Mouse (Mus musculus) small intestine, adult 10 weeks (tissue): ENCODE results near the gene Pole2. TPM values are rescaled to one million over a fixed set of nuclear protein-coding genes. Genes with fewer than 3 reads are reported as not detected.

ENCODE experiments used
- polyA plus RNA-seq: library from polyadenylated mRNA; stranded (reverse); fragments of 350-450 nt; fragmentation: Illumina TruSeq; extraction: RNeasy Lipid Tissue Mini Kit (QIAGEN cat#74804); gene quantifications from one replicate; pipeline ENCODE4 v1.2.3, GENCODE M21; 2014; ENCODE audit warnings: low replicate concordance

The Pole2 gene
- 7.4 TPM for polyA plus RNA-seq

DNA sequence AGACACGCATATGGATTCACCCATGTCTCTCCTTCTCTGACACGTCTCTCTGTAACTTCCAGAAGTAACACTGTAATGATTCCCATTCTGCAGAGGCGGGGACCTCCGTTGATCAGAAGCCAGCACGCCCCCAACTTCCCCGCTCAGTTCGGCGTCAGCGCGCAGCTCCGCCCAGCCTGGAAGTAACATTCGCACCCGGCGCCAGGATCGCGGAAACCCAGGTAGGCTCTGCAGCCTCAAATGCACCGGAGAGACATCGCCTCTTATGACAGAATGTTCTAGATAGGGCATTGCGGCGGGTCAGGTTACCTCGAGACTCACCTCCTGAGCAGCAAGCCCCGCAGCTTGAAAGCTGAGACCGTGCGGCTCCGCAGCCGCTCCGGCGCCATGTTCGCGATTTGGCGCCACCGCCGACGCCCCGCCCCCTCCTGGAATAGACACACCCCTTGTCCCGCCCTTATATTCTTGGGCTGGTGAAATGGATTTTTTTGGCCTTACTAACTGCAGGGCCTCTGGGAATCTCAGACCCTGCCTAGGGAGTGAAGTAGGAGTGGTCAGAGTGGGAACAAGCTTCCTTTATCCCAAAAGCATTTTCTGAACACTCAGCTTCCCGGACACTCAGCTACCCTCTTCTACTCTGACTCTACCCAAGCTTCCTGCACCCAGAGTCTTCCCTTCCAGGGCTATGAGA is at the start of gene Pole2:
Pole2 (minus strand) TSS at position 420 of the 691 bp plus-strand sequence.

DNA sequence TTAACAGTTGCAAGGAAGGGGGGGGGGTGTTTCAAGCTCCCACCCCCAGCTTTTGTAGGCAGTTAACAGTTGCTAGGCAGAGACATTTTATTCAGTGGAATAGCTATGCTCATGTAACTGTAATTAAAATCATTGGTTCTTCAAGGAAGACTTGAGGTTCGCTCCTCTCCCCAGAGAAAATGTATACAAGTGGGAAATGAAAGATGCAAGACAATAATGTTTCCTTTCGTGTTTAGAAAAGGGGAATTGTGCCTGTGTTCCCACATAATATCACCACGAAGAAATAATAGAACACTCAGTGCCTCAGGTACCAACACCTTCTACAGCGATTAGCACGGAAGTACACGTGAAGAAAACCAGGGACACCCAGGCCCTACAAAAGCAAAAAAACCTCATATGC is 12.9 kb upstream of the Pole2 start, which contains the start of gene Klhdc1:
Klhdc1 (plus strand) TSS at position 301 of the 400 bp plus-strand sequence.

DNA sequence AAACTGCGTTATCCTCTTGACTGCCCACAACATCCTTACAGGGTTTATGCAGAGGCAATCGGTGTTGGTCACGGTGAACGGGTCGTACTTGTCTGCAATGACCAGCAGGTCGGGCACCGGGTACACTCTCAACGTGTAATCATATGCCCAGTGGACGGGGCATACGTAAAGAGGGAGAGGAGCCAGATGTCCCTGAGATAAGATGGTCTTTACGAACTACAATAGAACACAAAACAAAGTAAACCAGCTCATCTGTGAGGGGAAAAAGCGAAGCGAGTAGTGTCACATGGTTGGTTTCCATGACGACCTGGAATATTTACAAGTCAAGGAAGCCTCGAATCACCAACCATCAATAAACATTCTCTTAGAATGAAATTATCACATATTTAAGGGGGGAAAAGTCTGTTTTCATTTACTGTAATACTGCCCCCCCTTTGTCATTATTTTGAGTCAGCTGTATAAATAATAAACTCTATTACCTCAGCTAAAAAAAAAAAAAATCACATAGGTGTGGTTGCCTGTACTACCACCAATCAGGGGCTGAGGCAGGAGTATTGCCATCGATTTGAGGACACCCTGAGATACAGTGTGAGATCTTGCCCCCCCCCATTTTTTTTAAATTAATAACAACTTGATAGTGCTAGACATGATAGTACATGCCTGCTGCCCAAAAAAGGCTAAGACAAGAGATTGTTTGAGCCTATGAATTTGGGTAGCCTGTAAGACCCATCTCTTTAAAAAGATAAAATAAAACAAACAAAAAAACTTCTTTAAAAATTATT is 23.8 kb downstream of the Pole2 start, which contains the start of gene Gm49384:
Gm49384 (minus strand) TSS at position 216 of the 782 bp plus-strand sequence.

DNA sequence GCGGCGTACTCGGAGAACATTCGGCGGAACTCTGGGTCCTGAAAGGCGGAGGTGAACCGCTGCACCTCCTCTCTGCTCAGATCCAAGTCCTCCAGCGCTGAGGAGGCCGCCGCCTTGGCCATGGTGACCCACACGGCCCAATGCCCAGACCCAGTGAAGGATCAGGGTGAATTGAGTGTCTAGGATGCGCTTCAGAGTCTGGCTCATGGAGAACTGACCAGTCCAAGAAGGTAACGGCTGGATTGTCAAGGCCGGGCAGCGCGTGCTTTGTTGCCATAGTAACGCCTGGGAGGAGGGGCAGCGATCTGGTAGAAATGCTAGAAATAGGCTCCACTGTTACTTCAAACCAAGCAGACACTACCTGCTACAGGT is 29.8 kb downstream of the Pole2 start, which contains the start of gene Dnaaf2:
Dnaaf2 (minus strand) TSS at position 266 of the 372 bp plus-strand sequence.

DNA sequence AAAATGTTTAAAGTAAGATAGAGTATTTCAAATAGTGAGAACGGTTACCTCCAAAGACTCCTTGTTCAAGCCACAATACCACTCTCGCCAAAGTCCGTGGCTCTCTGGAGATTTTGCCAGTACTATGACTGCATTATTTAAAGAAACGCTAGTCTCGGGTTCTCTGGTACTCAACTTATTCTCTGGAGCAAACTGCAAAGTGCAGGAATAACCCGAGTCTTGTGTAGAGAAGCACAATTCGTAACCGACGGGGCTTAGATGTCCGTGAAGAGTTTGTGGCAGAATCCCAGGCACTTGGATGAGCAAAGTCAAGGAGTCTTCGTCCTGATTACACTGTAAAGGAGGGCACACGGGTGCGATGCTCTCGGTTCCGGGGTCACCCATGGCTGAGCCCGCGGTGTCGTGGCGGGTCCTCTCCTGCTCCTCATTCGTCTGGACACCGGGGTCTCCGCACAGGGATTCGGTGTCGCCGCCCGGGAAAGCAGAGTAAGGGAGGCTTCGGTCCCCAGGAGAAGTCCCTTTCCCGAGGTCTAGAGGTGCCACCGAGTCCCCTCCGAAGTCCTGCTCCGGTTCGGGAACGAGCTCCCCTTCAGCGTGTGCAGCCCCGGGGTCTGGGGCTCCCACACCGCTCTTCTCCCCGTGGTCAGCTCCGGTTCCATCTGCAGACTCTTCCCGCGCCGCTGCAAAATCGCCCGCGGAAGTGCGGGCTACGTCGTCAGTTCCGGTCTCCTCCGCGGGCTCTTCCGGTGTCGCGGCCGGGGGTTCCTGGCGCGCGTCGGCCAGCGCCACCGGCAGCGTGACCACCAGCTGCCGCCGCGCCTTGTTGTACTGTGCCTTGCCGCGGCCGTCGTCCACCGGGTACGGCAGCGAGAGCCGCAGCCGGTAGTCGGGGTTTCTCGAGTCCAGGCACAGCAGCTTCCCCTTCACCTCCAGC is 31.3 kb downstream of the Pole2 start, which contains the start of gene Gm49383:
Gm49383 (minus strand) TSS at position 661 of the 934 bp plus-strand sequence.

DNA sequence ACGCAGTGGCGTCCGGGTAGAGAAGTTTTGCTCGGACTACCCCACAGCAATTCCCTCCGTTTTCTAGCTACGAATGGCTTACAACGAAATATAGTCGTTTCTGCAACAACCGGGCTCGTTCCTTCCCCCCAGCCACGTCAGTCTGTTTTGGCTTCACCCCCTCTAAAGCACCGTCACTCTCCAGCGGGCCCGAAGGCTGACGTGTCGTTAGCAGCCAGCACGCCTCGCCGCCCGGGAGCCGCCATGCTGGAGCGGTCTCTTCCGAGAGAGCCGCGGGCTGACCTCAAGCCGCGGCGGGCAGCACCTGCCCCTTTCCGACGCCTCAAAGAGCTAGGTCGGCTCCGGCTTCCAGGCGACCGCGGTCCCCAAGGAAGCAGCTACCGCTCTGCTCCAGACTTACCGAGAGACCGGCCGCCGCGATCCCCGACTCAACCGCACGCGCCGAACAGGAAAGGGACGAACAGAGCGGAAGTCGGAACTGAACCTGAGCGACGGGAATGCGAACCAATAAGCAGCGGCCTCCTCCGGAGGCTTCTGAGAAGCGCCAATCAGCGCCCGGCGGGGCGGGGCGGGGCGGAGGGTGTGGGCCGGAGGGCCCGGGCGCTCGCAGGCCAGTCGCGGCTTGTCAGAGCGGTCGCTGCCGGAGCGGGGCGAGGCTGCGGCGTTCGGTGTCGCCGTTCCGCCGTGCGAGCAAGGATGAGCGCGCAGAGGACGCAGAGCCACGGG is 44.2 kb downstream of the Pole2 start, which contains the start of the genes Rpl36al and Mgat2:
Rpl36al (minus strand) TSS at position 501 of the 726 bp plus-strand sequence.
Mgat2 (plus strand) TSS at position 575 of the 726 bp plus-strand sequence.

DNA sequence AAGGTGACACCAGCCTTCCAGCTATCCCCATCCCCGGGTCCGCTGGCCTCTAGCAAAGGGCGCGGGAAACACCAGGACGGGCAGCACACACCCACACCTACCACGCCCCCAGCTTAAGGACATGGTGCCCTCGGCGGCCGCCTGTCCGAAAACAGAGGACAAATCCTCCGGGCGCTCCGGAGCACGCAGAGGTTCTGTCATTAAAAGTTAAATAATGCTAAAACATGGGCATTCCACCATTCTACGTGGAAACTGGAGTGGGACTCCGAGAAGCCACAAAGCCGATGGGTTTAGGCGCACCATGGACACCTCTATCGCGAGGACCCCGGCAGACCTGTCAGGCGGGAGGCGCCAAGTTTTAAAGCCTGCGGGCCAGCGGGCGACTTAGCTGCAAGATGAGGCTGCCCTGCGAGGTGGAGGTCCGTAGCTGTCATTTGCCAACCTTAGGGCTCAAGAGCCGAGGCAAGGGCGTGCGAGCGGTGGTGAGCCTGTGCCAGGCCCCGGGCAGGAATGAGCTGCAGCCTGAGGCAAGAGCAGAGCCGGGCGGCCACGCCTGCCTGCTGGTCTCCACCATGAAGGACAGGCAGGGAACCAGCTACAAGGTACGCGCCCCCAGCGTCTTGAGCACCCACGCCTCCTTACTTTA is 59.4 kb downstream of the Pole2 start, which contains the start of gene Lrr1:
Lrr1 (plus strand) TSS at position 354 of the 646 bp plus-strand sequence.

DNA sequence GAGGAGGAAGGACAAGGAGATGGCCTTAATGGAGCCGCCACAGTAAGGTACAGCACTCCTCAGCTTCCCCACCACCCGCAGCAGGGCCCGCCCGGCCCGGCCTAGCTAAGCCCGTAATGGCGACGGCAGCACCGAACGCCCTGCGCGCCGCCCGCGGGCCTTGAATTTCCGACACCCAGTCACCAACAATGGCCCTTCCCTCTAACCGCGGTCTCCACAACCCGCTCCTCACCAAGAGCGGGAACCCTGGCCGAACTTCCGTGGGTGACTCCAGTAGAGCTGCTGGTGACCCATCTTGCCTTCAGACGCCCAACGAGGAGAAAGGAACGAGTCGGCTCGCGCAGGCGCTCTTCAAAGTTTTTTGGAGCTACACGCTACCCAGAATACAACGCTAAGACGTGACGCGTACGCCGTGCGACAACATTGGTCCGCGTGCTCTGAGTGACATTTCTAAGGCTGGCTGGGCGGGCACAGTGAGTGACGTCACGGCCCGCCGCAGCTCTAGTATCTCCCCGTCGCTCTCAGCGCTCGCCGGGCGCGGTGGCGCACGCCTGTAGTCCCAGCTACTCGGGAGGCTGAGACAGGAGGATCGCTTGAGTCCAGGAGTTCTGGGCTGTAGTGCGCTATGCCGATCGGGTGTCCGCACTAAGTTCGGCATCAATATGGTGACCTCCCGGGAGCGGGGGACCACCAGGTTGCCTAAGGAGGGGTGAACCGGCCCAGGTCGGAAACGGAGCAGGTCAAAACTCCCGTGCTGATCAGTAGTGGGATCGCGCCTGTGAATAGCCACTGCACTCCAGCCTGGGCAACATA is 69.0 kb downstream of the Pole2 start, which contains the start of gene Rps29:
Rps29 (minus strand) TSS at position 422 of the 813 bp plus-strand sequence.

Other genes with a start within 250 kb of the Pole2 start
- gene Rps29, start 69.0 kb downstream of the Pole2 start, polyA plus RNA-seq, result 40.1 TPM
- gene Lrr1, start 59.4 kb downstream of the Pole2 start, polyA plus RNA-seq, result 5.9 TPM
- 92.1 TPM for gene Rpl36al, start 44.1 kb downstream of the Pole2 start, polyA plus RNA-seq
- gene Mgat2, start 44.0 kb downstream of the Pole2 start, polyA plus RNA-seq, result 172 TPM
- 2.0 TPM for gene Gm49383, start 31.1 kb downstream of the Pole2 start, polyA plus RNA-seq
- gene Dnaaf2, start 29.8 kb downstream of the Pole2 start, polyA plus RNA-seq, result 1.4 TPM
- gene Gm49384, start 23.9 kb downstream of the Pole2 start, polyA plus RNA-seq, result 13.1 TPM
- gene Klhdc1, start 13.0 kb upstream of the Pole2 start, polyA plus RNA-seq, result 3.2 TPM
- gene Klhdc2, start 68.5 kb upstream of the Pole2 start, polyA plus RNA-seq, result 50.6 TPM
- gene Nemf, start 129.0 kb upstream of the Pole2 start, polyA plus RNA-seq, result 110 TPM
- gene Arf6, start 144.0 kb upstream of the Pole2 start, polyA plus RNA-seq, result 137 TPM
- not detected for gene Gm9887, start 144.3 kb upstream of the Pole2 start, polyA plus RNA-seq